Mouse (Mus musculus) liver, adult 2 months (tissue): ENCODE measurements at regions not wholly inside any gene's neighbourhood (a gene's known extent, or its start where the extent isn't known, plus 50 kb on each side); places are given as distances from the start of the nearest gene placed in this dataset.

Experiments used
- CTCF ChIP-seq: fragments of 200-500 bp; IDR thresholded peaks from 2 replicates; pipeline ENCODE4 v1.5.1; 2011; ENCODE audit warnings: low read depth, low read length, control low read depth
- POLR2A ChIP-seq: fragments of 200-500 bp; IDR thresholded peaks from 2 replicates; pipeline ENCODE4 v1.6.1; 2011; ENCODE audit warnings: low read length, control low read depth; ENCODE audit not compliant: insufficient read depth; ENCODE audit errors: extremely low read depth

- TF ChIP-seq CTCF: 0 out of 2 replicates have a peak, but pooled peaks have one; percentile 11
- no peak for TF ChIP-seq POLR2A
These were observed 650.0 kb downstream of the Tlr4 start for GRCm38 (mm10) chr4:67477264-67477845.
